Mouse (Mus musculus) G1E (cell line): ENCODE results near the gene Yy2. TPM values are rescaled to one million over a fixed set of nuclear protein-coding genes. Genes with fewer than 3 reads are reported as not detected.

Experiments used
- ATAC-seq: 2 replicates; pipeline ENCODE4 v1.8.0; 2016; ENCODE audit warnings: mild to moderate bottlenecking; ENCODE audit not compliant: insufficient number of reproducible peaks, poor library complexity, low FRiP score, severe bottlenecking; ENCODE audit errors: extremely low read depth
- DNase-seq: peaks from one replicate; pipeline ENCODE4 v3.0.0; 2012; ENCODE audit warnings: low spot score
- H3K27me3 ChIP-seq: 2 replicates; pipeline ENCODE4 v1.6.1; 2012; ENCODE audit warnings: mild to moderate bottlenecking, low read length, inconsistent platforms; ENCODE audit not compliant: insufficient read depth
- H3K36me3 ChIP-seq: replicated peaks from 2 replicates; pipeline ENCODE3; 2012; ENCODE audit warnings: mild to moderate bottlenecking, inconsistent platforms
- H3K4me1 ChIP-seq: 2 replicates; pipeline ENCODE4 v1.6.1; 2012; ENCODE audit warnings: low read depth, low read length, inconsistent platforms, mixed read lengths; ENCODE audit not compliant: insufficient read depth
- H3K4me3 ChIP-seq: 2 replicates; pipeline ENCODE4 v1.5.1; 2012; ENCODE audit warnings: low read depth, mild to moderate bottlenecking, inconsistent platforms, low read length, moderate library complexity, mixed read lengths
- H3K9me3 ChIP-seq: replicated peaks from 2 replicates; pipeline ENCODE4 v1.6.1; 2012; ENCODE audit warnings: inconsistent platforms
- CTCF ChIP-seq: IDR thresholded peaks from 2 replicates; pipeline ENCODE4 v1.5.1; 2012; ENCODE audit warnings: low read depth, low read length, inconsistent platforms, mixed read lengths
- GATA1 ChIP-seq: IDR thresholded peaks from 2 replicates; pipeline ENCODE4 v1.6.1; 2012; ENCODE audit warnings: borderline replicate concordance, low read length, inconsistent platforms, mixed read lengths
- GATA2 ChIP-seq: IDR thresholded peaks from 2 replicates; pipeline ENCODE4 v1.6.1; 2012; ENCODE audit warnings: low read depth, low read length, inconsistent platforms, borderline replicate concordance
- POLR2AphosphoS5 ChIP-seq: IDR thresholded peaks from 2 replicates; pipeline ENCODE4 v1.6.1; 2012; ENCODE audit warnings: low read depth, low read length, inconsistent platforms; ENCODE audit not compliant: insufficient replicate concordance
- TAL1 ChIP-seq: conservative IDR thresholded peaks from 2 replicates; pipeline ENCODE4 v1.6.1; 2012; ENCODE audit warnings: low read depth, low read length, inconsistent platforms, mixed read lengths
- polyA plus RNA-seq: library from polyadenylated mRNA; stranded (reverse); fragments of >175 nt; gene quantifications from 2 replicates; pipeline ENCODE4 v1.2.3, GENCODE M21; 2012
- total RNA-seq, 2 experiments: library from RNA; stranded (forward) in 1 of 2; stranded (reverse) in 1 of 2; fragments of 200-1000 nt in 1 of 2; fragments of >200 nt in 1 of 2; fragmentation: Nextera tagmentation in 1 of 2; gene quantifications; 2 replicates each; pipeline ENCODE4 v1.2.3; 2014 to 2017

Yy2 gene
- total and polyA plus RNA-seq, 3 experiments, result 5.2 to 6.9 TPM; not detected in 1

GRCm38 (mm10) chrX:157563794-157564193 lies 5.0 kb downstream of the Yy2 start:
- Histone ChIP-seq H3K36me3 (peaks cover 31% of the 10 kb centered on the region), H3K4me3 (no peak overlapping the region), H3K4me1 (no peaks in the 10 kb centered on the region), H3K9me3 (no peaks in the 10 kb centered on the region), H3K27me3 (no peaks in the 10 kb centered on the region)
- no peak for TF ChIP-seq CTCF
- no peak for TF ChIP-seq POLR2AphosphoS5
- no peak for TF ChIP-seq TAL1
- TF ChIP-seq GATA2, result no peak
- TF ChIP-seq GATA1, result no peak
- ATAC-seq (no peak), DNase-seq (no peak)

- Histone ChIP-seq H3K4me3 (no peak overlapping the region), H3K4me1 (no peaks in the 10 kb centered on the region), H3K27me3 (no peaks in the 10 kb centered on the region), H3K9me3 (no peaks in the 10 kb centered on the region), H3K36me3 (peaks cover 27% of the 10 kb centered on the region)
- no peak for TF ChIP-seq GATA2
- no peak for TF ChIP-seq GATA1
- no peak for TF ChIP-seq CTCF
- no peak for TF ChIP-seq TAL1
- no peak for TF ChIP-seq POLR2AphosphoS5
- ATAC-seq, result no peak
- no peak for DNase-seq
These were observed 21.7 kb downstream of the Yy2 start for GRCm38 (mm10) chrX:157547082-157547481.

Other genes starting within 250 kb of the Yy2 start
- gene Phex, start 153.7 kb downstream of the Yy2 start, total RNA-seq (2014; fragmentation: Nextera tagmentation), result 0.38 TPM in 1 of 2 replicates, not detected in the other
- 0.22 TPM in 1 of 2 replicates, not detected in the other for gene Phex, start 153.7 kb downstream of the Yy2 start, total RNA-seq (2017)
- not detected in 2 replicates for gene Phex, start 153.7 kb downstream of the Yy2 start, polyA plus RNA-seq
- 79.9 and 80.6 TPM in 2 replicates for gene Sms, start 76.7 kb downstream of the Yy2 start, total RNA-seq (2014; fragmentation: Nextera tagmentation)
- 76.3 and 80.2 TPM in 2 replicates for gene Sms, start 76.7 kb downstream of the Yy2 start, total RNA-seq (2017)
- 35.5 and 37.0 TPM in 2 replicates for gene Sms, start 76.7 kb downstream of the Yy2 start, polyA plus RNA-seq
- 44.5 and 49.3 TPM in 2 replicates for gene Mbtps2, start 29.7 kb upstream of the Yy2 start, total RNA-seq (2014; fragmentation: Nextera tagmentation)
- 10.0 and 19.1 TPM in 2 replicates for gene Mbtps2, start 29.7 kb upstream of the Yy2 start, total RNA-seq (2017)
- gene Mbtps2, start 29.7 kb upstream of the Yy2 start, polyA plus RNA-seq, result 6.3 and 6.6 TPM in 2 replicates
- not detected in 2 replicates for gene Smpx, start 129.9 kb upstream of the Yy2 start, total RNA-seq (2014; fragmentation: Nextera tagmentation)
- gene Smpx, start 129.9 kb upstream of the Yy2 start, total RNA-seq (2017), result 0.52 TPM in 1 of 2 replicates, not detected in the other
- not detected in 2 replicates for gene Smpx, start 129.9 kb upstream of the Yy2 start, polyA plus RNA-seq
- gene Klhl34, start 249.4 kb upstream of the Yy2 start, total RNA-seq (2014; fragmentation: Nextera tagmentation), result not detected in 2 replicates
- 0.05 TPM in 1 of 2 replicates, not detected in the other for gene Klhl34, start 249.4 kb upstream of the Yy2 start, total RNA-seq (2017)
- not detected in 2 replicates for gene Klhl34, start 249.4 kb upstream of the Yy2 start, polyA plus RNA-seq